Mouse (Mus musculus) embryonic fibroblast, embryonic 13.5 days (primary cell): ENCODE results near the gene Flywch2.

Source experiments
- CTCF ChIP-seq: IDR thresholded peaks from 2 replicates; pipeline ENCODE4 v1.5.1; 2011; ENCODE audit warnings: mild to moderate bottlenecking, control low read depth, low read length, moderate library complexity, borderline replicate concordance; ENCODE audit not compliant: insufficient read depth
- POLR2A ChIP-seq: IDR thresholded peaks from 2 replicates; pipeline ENCODE4 v1.6.1; 2011; ENCODE audit warnings: low read depth, mild to moderate bottlenecking, control low read depth, low read length, moderate library complexity

GRCm38 (mm10) chr17:23748026-23748425 lies 37.9 kb downstream of the Flywch2 start:
- TF ChIP-seq POLR2A (no peak), CTCF (no peak)
